Mouse (Mus musculus): ENCODE results near the gene Tfcp2l1. TPM values are rescaled to one million over a fixed set of nuclear protein-coding genes. Genes with fewer than 3 reads are reported as not detected.

Gene Tfcp2l1
- total RNA-seq, 4 experiments from 2014 or later, result 0.70 to 3.0 (median 1.7) TPM

- no peak for DNase-seq
Observed at GRCm38 (mm10) chr1:118658716-118659115, 31.0 kb downstream of the Tfcp2l1 start.

GRCm38 (mm10) chr1:118660880-118661465 is 33.2 kb downstream of the Tfcp2l1 start:
- DNase-seq, result no peak

- DNase-seq, result no peak
Observed at GRCm38 (mm10) chr1:118663062-118663461, 35.3 kb downstream of the Tfcp2l1 start.

- DNase-seq, result no peak
Observed at GRCm38 (mm10) chr1:118667536-118667935, 39.8 kb downstream of the Tfcp2l1 start.

- DNase-seq, result no peak
Observed at GRCm38 (mm10) chr1:118672196-118672595, 44.5 kb downstream of the Tfcp2l1 start.

GRCm38 (mm10) chr1:118674176-118674575 is 46.4 kb downstream of the Tfcp2l1 start:
- no peak for DNase-seq

GRCm38 (mm10) chr1:118681980-118682379 is 54.2 kb downstream of the Tfcp2l1 start:
- no peak for DNase-seq

GRCm38 (mm10) chr1:118683686-118684085 is 55.9 kb downstream of the Tfcp2l1 start:
- DNase-seq, result no peak

- DNase-seq, result no peak
Observed at GRCm38 (mm10) chr1:118687726-118688125, 60.0 kb downstream of the Tfcp2l1 start.

GRCm38 (mm10) chr1:118689830-118690229 is 62.1 kb downstream of the Tfcp2l1 start:
- peak; percentile 7 for DNase-seq

- peak; percentile 64 for DNase-seq
Observed at GRCm38 (mm10) chr1:118694436-118694835, 66.7 kb downstream of the Tfcp2l1 start.

GRCm38 (mm10) chr1:118697906-118698305 is 70.2 kb downstream of the Tfcp2l1 start:
- no peak for DNase-seq

- DNase-seq, result no peak
Observed at GRCm38 (mm10) chr1:118699118-118699890, 71.6 kb downstream of the Tfcp2l1 start.

- DNase-seq, result no peak
Observed at GRCm38 (mm10) chr1:118699961-118700360, 72.2 kb downstream of the Tfcp2l1 start.

GRCm38 (mm10) chr1:118711606-118712005 is 83.9 kb downstream of the Tfcp2l1 start:
- DNase-seq, result no peak

- DNase-seq, result no peak
Observed at GRCm38 (mm10) chr1:118716225-118716624, 88.5 kb downstream of the Tfcp2l1 start.

GRCm38 (mm10) chr1:118718055-118718454 is 90.3 kb downstream of the Tfcp2l1 start:
- DNase-seq, result no peak

- DNase-seq, result no peak
Observed at GRCm38 (mm10) chr1:118719699-118720098, 92.0 kb downstream of the Tfcp2l1 start.

GRCm38 (mm10) chr1:118720474-118721095 is 92.8 kb downstream of the Tfcp2l1 start:
- DNase-seq, result no peak

- no peak for DNase-seq
Observed at GRCm38 (mm10) chr1:118727075-118727474, 99.3 kb downstream of the Tfcp2l1 start.

GRCm38 (mm10) chr1:118728796-118729195 is 101.1 kb downstream of the Tfcp2l1 start:
- DNase-seq, result no peak
